Mouse (Mus musculus): ENCODE measurements around the gene Gpr152.

Gene Gpr152

DNA sequence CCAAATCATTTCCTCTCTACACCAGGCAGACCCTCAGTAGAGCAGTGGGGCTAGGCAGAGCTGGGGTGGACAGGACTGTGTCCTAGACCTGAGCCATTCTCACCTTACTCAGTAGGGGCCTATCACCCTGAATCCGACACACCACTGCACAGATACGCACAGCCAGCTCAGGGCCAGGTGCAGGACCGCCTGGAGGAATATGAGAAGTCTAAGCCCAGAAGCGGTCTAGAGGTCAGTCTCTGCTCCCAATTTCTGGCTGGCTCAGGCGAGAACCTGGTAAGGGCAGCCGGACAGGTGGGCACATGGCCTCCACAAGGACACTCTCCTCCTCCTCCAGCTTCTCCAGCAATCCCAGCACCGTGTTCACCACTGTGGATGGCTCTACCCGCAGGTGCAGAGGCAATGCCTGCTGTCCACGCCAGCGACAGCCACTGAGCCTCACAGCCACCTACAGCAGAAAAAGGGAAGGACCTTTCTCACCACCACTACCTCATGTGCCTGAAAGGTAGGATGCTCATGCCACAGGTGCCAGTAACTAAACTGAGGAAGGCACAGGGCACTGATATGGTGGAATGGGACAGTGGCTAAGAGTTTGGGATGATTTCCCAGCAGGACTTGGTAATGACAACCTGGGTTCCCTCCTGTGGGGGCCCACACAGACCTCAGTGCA, 31.3 kb downstream of the Gpr152 start:
- in situ Hi-C loops (cut with MboI; ENCODE audit: low sequenced_read_pairs): no loop called here

DNA sequence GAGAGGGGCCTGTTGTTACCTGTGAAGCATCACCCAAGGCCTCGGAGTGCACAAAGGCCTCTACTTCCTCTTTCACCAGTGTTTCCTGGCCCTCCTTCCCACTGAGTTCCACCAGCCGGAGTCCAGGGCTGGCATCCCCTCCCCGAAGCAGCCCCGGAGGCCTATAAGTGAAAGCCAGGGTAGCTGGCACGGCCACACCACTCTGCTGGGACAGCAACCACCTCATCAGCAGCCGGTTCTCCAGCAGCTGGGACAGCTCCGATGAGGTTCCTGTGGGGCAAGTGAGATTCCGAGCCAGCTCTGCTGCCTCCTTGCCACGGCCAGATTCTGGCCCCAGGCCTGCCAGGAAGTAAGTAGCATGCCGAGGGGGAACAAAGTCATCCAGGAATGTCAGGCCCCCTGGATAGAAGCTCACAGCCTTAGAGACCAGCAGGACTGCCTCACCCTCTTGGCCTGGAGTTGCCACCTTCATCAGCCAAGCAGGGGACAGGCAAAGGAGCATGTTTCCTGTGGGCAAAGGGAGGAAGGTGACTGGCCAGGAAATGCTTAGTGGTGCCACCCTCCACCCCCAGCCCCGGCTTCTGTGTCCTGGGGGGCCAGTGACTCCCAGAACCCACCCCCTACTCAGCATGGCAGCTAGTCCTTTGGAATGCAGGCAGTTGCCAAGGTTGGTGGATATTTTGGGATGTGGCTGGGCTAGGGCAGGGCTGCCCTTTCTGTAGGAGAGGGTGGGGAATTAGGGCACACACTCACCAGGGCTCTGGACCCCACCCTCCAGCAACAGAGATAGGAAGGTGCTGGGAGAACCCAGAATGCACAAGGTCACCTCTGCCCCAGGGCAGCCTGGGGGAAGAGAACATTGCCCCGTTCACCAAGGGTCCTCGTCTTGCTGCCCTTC, 32.1 kb downstream of the Gpr152 start:
- in situ Hi-C loops (cut with MboI; ENCODE audit: low sequenced_read_pairs): no loop called here

DNA sequence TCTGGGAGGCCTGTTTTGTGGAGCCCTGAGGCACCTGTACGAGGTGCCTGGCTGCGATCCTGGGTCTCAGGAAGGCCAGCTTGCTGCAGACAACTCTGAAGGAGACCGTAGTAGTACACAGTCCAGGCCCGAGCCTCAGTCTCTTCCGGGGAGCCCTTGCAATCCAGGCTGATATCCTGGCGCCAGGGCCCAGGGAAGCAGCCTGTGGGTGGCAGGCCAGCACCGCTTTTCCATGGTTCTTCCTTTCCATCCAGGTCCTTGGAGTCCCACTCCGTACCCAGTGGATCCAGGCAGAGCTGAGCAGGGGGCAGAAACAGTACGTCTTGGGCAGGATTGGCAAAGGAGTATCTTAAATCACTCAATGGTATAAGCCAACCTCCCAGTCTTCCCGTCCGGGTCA, 33.3 kb downstream of the Gpr152 start:
- in situ Hi-C loops (cut with MboI; ENCODE audit: low sequenced_read_pairs): no loop called here

DNA sequence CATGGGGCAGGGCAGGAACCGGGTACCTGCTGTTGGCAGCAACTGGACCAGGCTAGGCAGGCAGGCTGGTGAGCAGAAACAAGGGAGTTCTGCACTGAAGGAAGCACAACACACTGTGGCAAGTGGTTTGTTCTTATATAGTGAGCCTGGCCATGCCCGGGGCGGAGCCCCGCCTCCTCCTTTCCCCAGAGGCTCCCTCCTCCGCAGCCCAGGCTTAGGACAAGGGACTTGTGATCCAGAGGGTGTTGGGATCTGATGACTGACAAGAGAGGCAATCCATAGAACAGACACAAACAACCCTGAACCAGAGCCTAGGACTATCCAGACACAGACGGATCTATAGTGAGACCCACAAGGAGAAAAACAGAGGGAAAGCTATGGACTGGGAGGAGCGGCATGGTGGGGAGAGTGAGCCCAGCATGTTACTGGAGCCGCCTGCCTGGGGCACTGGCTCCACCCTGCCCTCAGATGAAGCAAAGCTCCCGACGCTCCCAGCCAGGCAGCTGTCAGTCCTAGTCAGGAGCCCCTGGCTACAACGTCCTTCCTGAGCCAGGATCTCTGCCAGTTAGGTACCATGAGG, 35.9 kb downstream of the Gpr152 start, which contains the start of gene Carns1:
Gene Carns1, minus strand, starts transcription at position 112 of the 580 bp plus-strand sequence.
- in situ Hi-C loops (cut with MboI; ENCODE audit: low sequenced_read_pairs): no loop called here

GRCm38 (mm10) chr19:4180411-4180810, 40.8 kb downstream of the Gpr152 start:
- in situ Hi-C loops (cut with MboI; ENCODE audit: low sequenced_read_pairs): no loop called here

DNA sequence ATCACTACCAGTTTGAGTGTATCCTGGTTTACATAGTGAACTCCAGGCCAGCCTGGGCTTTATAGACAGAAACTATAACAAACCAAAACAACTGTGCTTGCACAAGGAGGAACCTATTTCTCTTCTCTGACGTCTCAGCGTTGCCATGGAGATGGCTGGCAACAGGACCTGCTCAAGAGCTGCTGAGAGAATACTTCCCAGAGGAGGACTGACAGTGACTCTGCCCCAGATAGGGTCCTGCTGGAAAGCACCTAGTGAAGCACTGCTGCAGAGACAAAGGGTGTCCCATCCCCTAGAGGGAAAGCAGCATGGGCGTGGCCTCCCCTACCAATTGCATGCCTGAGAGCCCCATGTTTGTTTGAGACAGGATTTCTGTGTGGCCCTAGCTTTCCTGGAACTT, 42.3 kb downstream of the Gpr152 start:
- in situ Hi-C loops (cut with MboI; ENCODE audit: low sequenced_read_pairs): no loop called here

DNA sequence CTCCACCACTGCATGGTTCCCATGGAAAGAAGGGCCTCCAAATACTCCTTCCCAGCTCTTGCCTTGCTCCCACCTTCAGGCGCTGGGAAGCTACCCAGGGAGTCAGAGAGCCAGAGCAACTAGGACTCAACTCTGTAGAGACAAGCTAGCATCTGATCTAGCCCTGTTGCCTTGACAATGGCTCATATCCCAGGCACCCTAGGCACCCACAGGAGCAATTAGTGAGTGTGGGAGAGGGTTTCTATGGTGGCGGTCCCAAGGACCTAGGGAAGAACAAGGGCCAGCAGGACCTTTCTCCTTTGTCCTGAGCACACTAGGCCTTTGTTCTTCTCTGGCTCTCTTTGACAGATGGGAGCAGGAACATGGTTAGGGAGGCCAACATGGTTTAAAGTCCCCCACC, 44.1 kb downstream of the Gpr152 start:
- in situ Hi-C loops (cut with MboI; ENCODE audit: low sequenced_read_pairs): no loop called here

DNA sequence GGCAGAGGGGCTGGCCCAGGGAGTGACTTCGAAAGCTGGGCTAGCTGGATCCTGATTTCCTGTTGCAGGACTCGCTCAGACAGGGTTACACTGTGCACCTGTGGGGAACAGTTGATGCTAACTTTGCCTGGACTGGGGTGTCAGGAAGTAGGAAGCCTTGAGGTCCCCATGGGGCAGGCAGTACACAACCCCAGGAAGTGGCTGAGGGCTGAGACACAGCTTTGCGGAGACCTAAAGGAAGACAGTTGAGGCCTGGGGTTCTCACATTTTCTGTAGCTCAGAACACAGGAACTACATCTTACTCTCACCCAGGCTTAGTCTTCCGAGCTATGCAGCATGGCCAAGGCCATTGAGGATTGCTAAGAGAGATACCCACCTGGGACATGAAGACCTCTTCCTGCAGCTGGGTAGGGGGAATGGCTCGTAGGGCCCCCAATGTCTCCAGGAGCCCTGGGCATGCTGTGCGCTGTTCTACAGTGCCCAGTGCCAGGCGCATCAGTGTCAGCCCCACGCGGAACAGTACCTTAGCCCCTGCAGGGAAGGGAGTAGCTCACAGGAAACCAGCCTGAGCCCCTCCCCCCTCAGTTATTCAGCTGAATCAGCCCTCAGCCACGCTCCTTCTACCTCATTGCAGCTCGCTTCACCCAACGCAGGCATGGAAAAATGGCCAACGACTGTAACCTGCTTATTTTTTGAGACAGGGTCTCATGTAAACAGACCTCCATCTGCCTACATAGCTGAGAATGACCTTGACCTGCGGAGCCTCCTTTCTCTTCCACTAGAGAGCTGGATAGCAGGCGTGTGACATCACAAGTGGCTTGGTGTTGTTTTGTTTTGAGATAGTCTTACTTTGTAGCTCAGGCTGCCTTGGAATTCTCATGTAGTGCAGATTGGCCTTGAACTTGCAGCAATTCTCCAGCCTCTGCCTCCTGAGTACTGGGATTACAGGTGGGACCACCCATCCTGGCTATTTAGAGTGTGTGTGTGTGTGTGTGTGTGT, 45.7 kb downstream of the Gpr152 start:
- in situ Hi-C loops (cut with MboI; ENCODE audit: low sequenced_read_pairs): no loop called here

DNA sequence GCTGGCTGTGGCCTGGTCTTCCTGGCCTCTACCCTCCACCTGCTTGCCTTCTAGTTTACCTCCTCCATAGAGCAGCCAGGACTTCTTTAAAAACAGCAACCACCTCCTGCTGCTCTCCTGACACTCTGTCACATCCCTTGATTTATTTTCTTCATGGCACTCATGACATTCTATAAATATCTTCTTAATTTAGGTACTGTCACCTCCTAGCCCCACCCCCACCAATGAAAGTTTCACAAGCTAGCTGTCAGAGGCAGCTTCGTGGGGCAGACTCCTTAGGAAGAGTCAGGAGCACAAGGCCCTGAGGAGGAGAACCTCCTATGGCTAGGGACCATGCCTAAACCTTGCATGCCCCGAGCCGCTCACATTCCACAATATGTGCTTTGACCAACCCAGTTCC, 47.7 kb downstream of the Gpr152 start:
- in situ Hi-C loops (cut with MboI; ENCODE audit: low sequenced_read_pairs): no loop called here

GRCm38 (mm10) chr19:4189051-4189620, 49.5 kb downstream of the Gpr152 start:
- in situ Hi-C loops (cut with MboI; ENCODE audit: low sequenced_read_pairs): no loop called here

DNA sequence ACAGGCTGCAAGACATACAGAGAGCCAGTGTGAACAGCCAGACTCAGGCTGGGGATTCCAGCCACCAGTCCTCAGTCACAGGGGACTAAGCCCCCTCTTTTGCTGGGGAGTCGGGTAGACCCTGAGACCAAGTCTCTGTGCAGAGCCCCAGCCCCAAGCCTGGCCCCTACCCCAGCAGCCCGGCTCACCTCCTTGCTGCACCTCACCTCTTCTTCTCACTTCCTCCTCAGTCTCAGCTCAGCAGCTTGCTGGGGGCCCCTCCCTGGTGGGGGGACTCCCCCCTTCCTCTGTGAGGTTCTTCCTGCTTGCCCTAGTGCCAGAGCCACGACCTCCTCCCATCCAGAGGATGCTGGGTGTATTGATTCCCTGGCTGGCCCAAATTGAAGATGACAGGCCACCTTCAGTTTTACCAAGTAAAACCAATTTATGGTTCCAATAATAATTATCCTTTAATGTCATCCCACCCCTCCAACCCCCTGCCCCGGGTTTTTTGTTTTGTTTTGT, 51.3 kb downstream of the Gpr152 start, which contains the start of gene Tbc1d10c:
Gene Tbc1d10c, minus strand, starts transcription at position 454 of the 504 bp plus-strand sequence.
- in situ Hi-C loops (cut with MboI; ENCODE audit: low sequenced_read_pairs): no loop called here

GRCm38 (mm10) chr19:4191528-4192250, 52.1 kb downstream of the Gpr152 start, which contains the start of gene Ppp1ca:
Gene Ppp1ca (plus strand): TSS chr19:4192065.
- in situ Hi-C loops (cut with MboI; ENCODE audit: low sequenced_read_pairs): no loop called here

GRCm38 (mm10) chr19:4192251-4192985, 52.8 kb downstream of the Gpr152 start:
- in situ Hi-C loops (cut with MboI; ENCODE audit: low sequenced_read_pairs): no loop called here

GRCm38 (mm10) chr19:4193129-4193528, 53.5 kb downstream of the Gpr152 start:
- in situ Hi-C loops (cut with MboI; ENCODE audit: low sequenced_read_pairs): no loop called here

DNA sequence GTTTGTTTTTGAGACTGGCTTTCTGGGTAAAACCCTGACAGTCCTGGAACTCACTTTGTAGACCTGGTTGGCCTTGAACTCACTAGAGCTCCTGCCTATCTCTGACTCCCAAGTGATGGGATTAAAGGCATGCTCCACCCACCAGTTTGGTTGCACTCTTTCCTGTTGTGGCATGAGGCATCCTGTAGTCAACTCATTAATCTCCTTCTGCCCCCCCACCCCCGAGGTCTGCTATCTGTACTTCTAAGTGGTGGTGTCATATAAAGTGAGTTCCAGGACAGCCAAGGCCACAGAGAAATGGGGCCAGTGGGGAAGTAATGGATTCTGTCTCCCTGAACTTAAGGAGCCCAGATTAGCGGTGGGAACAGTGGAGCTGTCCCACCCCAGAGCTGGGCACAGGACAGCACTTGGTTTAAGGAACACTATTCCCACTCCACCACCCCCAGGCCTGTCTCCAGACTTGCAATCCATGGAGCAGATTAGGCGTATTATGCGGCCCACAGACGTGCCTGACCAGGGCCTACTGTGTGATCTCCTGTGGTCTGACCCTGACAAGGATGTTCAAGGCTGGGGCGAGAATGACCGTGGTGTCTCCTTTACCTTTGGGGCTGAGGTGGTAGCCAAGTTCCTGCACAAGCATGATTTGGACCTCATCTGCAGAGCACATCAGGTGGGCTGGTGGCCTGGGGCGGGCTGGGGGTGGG, 54.6 kb downstream of the Gpr152 start:
- in situ Hi-C loops (cut with MboI; ENCODE audit: low sequenced_read_pairs): no loop called here

- in situ Hi-C loops (cut with MboI; ENCODE audit: low sequenced_read_pairs): no loop called here
Observed at GRCm38 (mm10) chr19:4194776-4195650, 55.4 kb downstream of the Gpr152 start.

Measured in CH12F3 (cell line).